Mouse (Mus musculus): Measurements from ENCODE around the gene Fh1.

The Fh1 gene

GRCm38 (mm10) chr1:175619814-175620431, 5.5 kb downstream of the Fh1 start, which contains the start of gene Kmo:
TSS of gene Kmo (plus strand) at chr1:175620381.
- DNase-seq: no peak

- DNase-seq: no peak
These were observed 10.4 kb downstream of the Fh1 start for GRCm38 (mm10) chr1:175614992-175615391.

- no peak for DNase-seq
These were observed 16.7 kb downstream of the Fh1 start for GRCm38 (mm10) chr1:175608708-175609107.

GRCm38 (mm10) chr1:175607838-175608585, 17.4 kb downstream of the Fh1 start:
- no peak for DNase-seq

- no peak for DNase-seq
These were observed 18.1 kb downstream of the Fh1 start for GRCm38 (mm10) chr1:175607308-175607707.

GRCm38 (mm10) chr1:175603390-175603789, 22.0 kb downstream of the Fh1 start:
- no peak for DNase-seq

GRCm38 (mm10) chr1:175602231-175602630, 23.2 kb downstream of the Fh1 start:
- no peak for DNase-seq

GRCm38 (mm10) chr1:175592832-175593231, 32.6 kb downstream of the Fh1 start:
- no peak for DNase-seq

GRCm38 (mm10) chr1:175586656-175587055, 38.8 kb downstream of the Fh1 start:
- DNase-seq: no peak

GRCm38 (mm10) chr1:175585267-175585666, 40.2 kb downstream of the Fh1 start:
- no peak for DNase-seq

GRCm38 (mm10) chr1:175582799-175583198, 42.6 kb downstream of the Fh1 start:
- no peak for DNase-seq

- DNase-seq: no peak
These were observed 45.1 kb downstream of the Fh1 start for GRCm38 (mm10) chr1:175580346-175580745.

- no peak for DNase-seq
These were observed 45.7 kb downstream of the Fh1 start for GRCm38 (mm10) chr1:175579598-175580235.

- DNase-seq: no peak
These were observed 46.9 kb downstream of the Fh1 start for GRCm38 (mm10) chr1:175578425-175579096.

- DNase-seq: no peak
These were observed 51.3 kb downstream of the Fh1 start for GRCm38 (mm10) chr1:175574129-175574528.

GRCm38 (mm10) chr1:175565579-175566103, 59.8 kb downstream of the Fh1 start:
- DNase-seq: no peak

GRCm38 (mm10) chr1:175564321-175564720, 61.1 kb downstream of the Fh1 start:
- DNase-seq: no peak

GRCm38 (mm10) chr1:175562379-175562778, 63.1 kb downstream of the Fh1 start:
- no peak for DNase-seq

GRCm38 (mm10) chr1:175561806-175562205, 63.6 kb downstream of the Fh1 start:
- DNase-seq: no peak

- DNase-seq: no peak
These were observed 70.8 kb downstream of the Fh1 start for GRCm38 (mm10) chr1:175554641-175555040.

- DNase-seq: no peak
These were observed 73.0 kb downstream of the Fh1 start for GRCm38 (mm10) chr1:175552474-175552873.

GRCm38 (mm10) chr1:175550586-175550985, 74.8 kb downstream of the Fh1 start:
- DNase-seq: no peak
